In the genomic region with DNA sequence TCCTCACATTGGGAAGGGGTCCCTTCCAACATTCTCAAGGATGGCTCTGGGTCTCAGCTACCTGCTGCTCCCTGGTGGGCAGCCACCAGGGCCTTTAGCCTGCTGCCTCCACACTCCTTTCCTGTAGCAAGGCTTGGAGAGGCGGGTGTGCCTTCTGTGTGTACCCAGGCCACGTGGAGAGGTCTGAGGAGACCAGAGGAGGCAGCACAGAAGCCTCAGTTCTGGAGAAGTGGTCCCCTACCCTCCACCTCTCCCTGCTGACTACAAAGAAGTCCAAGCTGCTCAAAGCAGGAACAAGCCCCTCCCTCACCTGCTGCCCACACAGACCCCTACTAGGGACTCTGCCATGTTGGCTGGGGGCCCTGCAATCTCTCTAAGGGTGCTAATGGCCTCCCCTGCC, we compare ENCODE assay signal across 19 mouse cellular contexts. TPM values are rescaled to one million over a fixed set of nuclear protein-coding genes. Genes with fewer than 3 reads are reported as not detected.
DNase-seq lines count a peak whose midpoint lies in the region; ATAC-seq and TF ChIP-seq lines count a peak whose summit lies in the region.
"Had no signal": no experiment of that assay in that cellular context is flagged by ENCODE, and none has a peak within 500 bp of the region (broad histone marks: within the 10 kb centered on the region; RNA-seq: fewer than 3 reads in every experiment).

No protein-coding gene starts in this region.

- H3K36me3 ChIP-seq in intestine, postnatal 0 days (ENCODE audit: control insufficient read depth, insufficient read depth): peaks cover 11% of the 10 kb centered on the region; the same call in 1 of the 2 replicates
- H3K36me3 ChIP-seq in intestine, embryonic 16.5 days (ENCODE audit: control insufficient read depth, insufficient read depth, low read length): peaks cover 4% of the 10 kb centered on the region; the same call in 1 of the 2 replicates
- peaks cover 9% of the 10 kb centered on the region for H3K36me3 ChIP-seq in midbrain, embryonic 11.5 days (ENCODE audit: control insufficient read depth, insufficient read depth, low read length)
- H3K36me3 ChIP-seq in midbrain, embryonic 14.5 days (ENCODE audit: control insufficient read depth, insufficient read depth, low read length): peaks cover 13% of the 10 kb centered on the region

- no peak overlapping the region for H3K4me2 ChIP-seq in intestine, postnatal 0 days (replicated peaks; ENCODE audit: low read depth)
- no peak overlapping the region for H3K4me2 ChIP-seq in intestine, embryonic 16.5 days (ENCODE audit: low read depth, low read length)
- no peak overlapping the region for H3K4me2 ChIP-seq in midbrain, embryonic 11.5 days
- H3K4me2 ChIP-seq in midbrain, embryonic 14.5 days (ENCODE audit: low read length): no peak overlapping the region
- H3K4me2 ChIP-seq: hindbrain, embryonic 12.5 days; liver, embryonic 12.5 days had no signal

- H3K9me3 ChIP-seq in intestine, postnatal 0 days (ENCODE audit: control insufficient read depth): no peaks in the 10 kb centered on the region
- H3K9me3 ChIP-seq in intestine, embryonic 16.5 days (ENCODE audit: control insufficient read depth, low read length): no peaks in the 10 kb centered on the region
- no peaks in the 10 kb centered on the region for H3K9me3 ChIP-seq in midbrain, embryonic 11.5 days (ENCODE audit: control insufficient read depth, low read length)
- H3K9me3 ChIP-seq in midbrain, embryonic 14.5 days (ENCODE audit: control insufficient read depth, low read length): no peaks in the 10 kb centered on the region
- H3K9me3 ChIP-seq: heart, embryonic 15.5 days; hindbrain, embryonic 12.5 days; limb, embryonic 10.5 days; liver, embryonic 12.5 days had no signal

- TF ChIP-seq CTCF in intestine, postnatal 0 days (IDR thresholded peaks at IDR 0.05; ENCODE audit: low read depth): 0 out of 2 replicates have a peak, but pooled peaks have one; percentile 4

- peak; percentile 36 for DNase-seq in cerebellum, adult 9-11 months
- DNase-seq in cerebellum, adult 18-20 months: no peak
- DNase-seq in midbrain, embryonic 11.5 days (ENCODE audit: low spot score, missing footprints): peak; percentile 85
- DNase-seq in midbrain, embryonic 14.5 days: no peak
- DNase-seq in left cerebral cortex, adult 9 months (ENCODE audit: low spot score in 2 of 2): no peak
- DNase-seq in thymus, postnatal 10 days (ENCODE audit: low spot score in 2 of 2): no peak
- DNase-seq: adrenal gland, postnatal 25 days; cerebellum, postnatal 25 days; gastrocnemius, postnatal 14 days; kidney, adult 11 months; kidney, postnatal 4 days; thymus, postnatal 36 days had no signal

- H3K4me1 ChIP-seq in intestine, postnatal 0 days (replicated peaks; ENCODE audit: control insufficient read depth, insufficient read depth, low read length): no peaks in the 10 kb centered on the region
- peaks cover 10% of the 10 kb centered on the region; the same call in 1 of the 2 replicates for H3K4me1 ChIP-seq in intestine, embryonic 16.5 days (ENCODE audit: control insufficient read depth, insufficient read depth, low read length)
- H3K4me1 ChIP-seq in midbrain, embryonic 11.5 days (ENCODE audit: control insufficient read depth, insufficient read depth, low read length): peaks cover 19% of the 10 kb centered on the region
- H3K4me1 ChIP-seq in midbrain, embryonic 14.5 days (ENCODE audit: control insufficient read depth, insufficient read depth, low read length): peaks cover 28% of the 10 kb centered on the region

- 16% methylated on average over 2 of the region's 2 CpGs for WGBS in intestine, postnatal 0 days
- 34% methylated on average over 2 of the region's 2 CpGs for WGBS in intestine, embryonic 16.5 days
- 25% methylated on average over 2 of the region's 2 CpGs for WGBS in midbrain, embryonic 11.5 days
- WGBS in midbrain, embryonic 14.5 days: 27% methylated on average over 2 of the region's 2 CpGs

- no peak overlapping the region for H3K4me3 ChIP-seq in intestine, postnatal 0 days (ENCODE audit: low read depth, low read length)
- H3K4me3 ChIP-seq in intestine, embryonic 16.5 days (ENCODE audit: low read length): no peak overlapping the region
- H3K4me3 ChIP-seq in midbrain, embryonic 11.5 days (ENCODE audit: low read depth, low read length): no peak overlapping the region
- no peak overlapping the region for H3K4me3 ChIP-seq in midbrain, embryonic 14.5 days (replicated peaks; ENCODE audit: low read depth, low read length)
- H3K4me3 ChIP-seq: heart, embryonic 15.5 days; hindbrain, embryonic 12.5 days; limb, embryonic 10.5 days; liver, embryonic 12.5 days had no signal

- H3K9ac ChIP-seq in intestine, postnatal 0 days (ENCODE audit: low read depth, low read length): no peak overlapping the region
- no peak overlapping the region for H3K9ac ChIP-seq in intestine, embryonic 16.5 days (ENCODE audit: low read depth, low read length)
- H3K9ac ChIP-seq in midbrain, embryonic 11.5 days (ENCODE audit: low read length): no peak overlapping the region
- no peak overlapping the region for H3K9ac ChIP-seq in midbrain, embryonic 14.5 days (replicated peaks; ENCODE audit: low read length)
- H3K9ac ChIP-seq: heart, embryonic 15.5 days; liver, embryonic 12.5 days had no signal

- H3K27ac ChIP-seq in intestine, postnatal 0 days (ENCODE audit: low read depth, low read length): no peak overlapping the region
- H3K27ac ChIP-seq in intestine, embryonic 16.5 days (ENCODE audit: low read length): no peak overlapping the region
- no peak overlapping the region for H3K27ac ChIP-seq in midbrain, embryonic 11.5 days (ENCODE audit: low read depth, low read length)
- no peak overlapping the region for H3K27ac ChIP-seq in midbrain, embryonic 14.5 days (replicated peaks; ENCODE audit: low read depth, low read length)
- H3K27ac ChIP-seq: hindbrain, embryonic 12.5 days; limb, embryonic 10.5 days; liver, embryonic 12.5 days; macrophage had no signal

- H3K27me3 ChIP-seq in intestine, postnatal 0 days (replicated peaks; ENCODE audit: control insufficient read depth, insufficient read depth, low read length): 0 out of 2 replicates have a peak, but pooled peaks cover 4% of the 10 kb centered on the region
- no peaks in the 10 kb centered on the region for H3K27me3 ChIP-seq in intestine, embryonic 16.5 days (replicated peaks; ENCODE audit: control insufficient read depth, insufficient read depth, low read length)
- no peaks in the 10 kb centered on the region for H3K27me3 ChIP-seq in midbrain, embryonic 11.5 days (ENCODE audit: control insufficient read depth, insufficient read depth, low read length)
- H3K27me3 ChIP-seq in midbrain, embryonic 14.5 days (ENCODE audit: control insufficient read depth, insufficient read depth, low read length): no peaks in the 10 kb centered on the region
- H3K27me3 ChIP-seq: hindbrain, embryonic 12.5 days had no signal

- no peak for ATAC-seq in intestine, postnatal 0 days
- ATAC-seq in intestine, embryonic 16.5 days: no peak
- no peak; the same call in 1 of the 2 replicates for ATAC-seq in midbrain, embryonic 11.5 days (ENCODE audit: low FRiP score)
- ATAC-seq in midbrain, embryonic 14.5 days (ENCODE audit: low FRiP score, low TSS enrichment): no peak; the same call in 1 of the 2 replicates

RNA-seq across cellular contexts. Expression of gene Dbn1, which starts 6.3 kb away (rescaled TPM):
- 31.3 and 34.8 TPM in 2 replicates for polyA plus RNA-seq in intestine, postnatal 0 days (2015; fragmentation: Nextera tagmentation; extraction: Ambion mirVana)
- polyA plus RNA-seq in intestine, embryonic 16.5 days (2015; fragmentation: Nextera tagmentation; extraction: Ambion mirVana): 88.4 and 91.2 TPM in 2 replicates
- 292 and 294 TPM in 2 replicates for polyA plus RNA-seq in midbrain, embryonic 11.5 days (2014; fragmentation: Nextera tagmentation; extraction: Ambion mirVana)
- polyA plus RNA-seq in midbrain, embryonic 14.5 days (2014; fragmentation: Nextera tagmentation; extraction: Ambion mirVana): 509 and 557 TPM in 2 replicates
- polyA plus RNA-seq: macrophage had no signal

RNA-seq across cellular contexts. Expression of gene Pdlim7, which starts 19.2 kb away (rescaled TPM):
- polyA plus RNA-seq in intestine, postnatal 0 days (2015; fragmentation: Nextera tagmentation; extraction: Ambion mirVana): 131 and 142 TPM in 2 replicates
- polyA plus RNA-seq in intestine, embryonic 16.5 days (2015; fragmentation: Nextera tagmentation; extraction: Ambion mirVana): 189 and 200 TPM in 2 replicates
- 129 and 140 TPM in 2 replicates for polyA plus RNA-seq in midbrain, embryonic 11.5 days (2014; fragmentation: Nextera tagmentation; extraction: Ambion mirVana)
- polyA plus RNA-seq in midbrain, embryonic 14.5 days (2014; fragmentation: Nextera tagmentation; extraction: Ambion mirVana): 126 and 154 TPM in 2 replicates

RNA-seq across cellular contexts. Expression of gene Prr7, which starts 30.2 kb away (rescaled TPM):
- polyA plus RNA-seq in intestine, postnatal 0 days (2015; fragmentation: Nextera tagmentation; extraction: Ambion mirVana): 0.14 and 0.27 TPM in 2 replicates
- polyA plus RNA-seq in intestine, embryonic 16.5 days (2015; fragmentation: Nextera tagmentation; extraction: Ambion mirVana): 0.10 and 0.18 TPM in 2 replicates
- 2.8 and 3.0 TPM in 2 replicates for polyA plus RNA-seq in midbrain, embryonic 11.5 days (2014; fragmentation: Nextera tagmentation; extraction: Ambion mirVana)
- 7.0 and 34.3 TPM in 2 replicates for polyA plus RNA-seq in midbrain, embryonic 14.5 days (2014; fragmentation: Nextera tagmentation; extraction: Ambion mirVana)
- polyA plus RNA-seq: liver, embryonic 12.5 days; macrophage had no signal

RNA-seq across cellular contexts. Expression of gene Dok3, which starts 34.8 kb away (rescaled TPM):
- 1.5 and 1.6 TPM in 2 replicates for polyA plus RNA-seq in intestine, postnatal 0 days (2015; fragmentation: Nextera tagmentation; extraction: Ambion mirVana)
- 2.7 and 3.0 TPM in 2 replicates for polyA plus RNA-seq in intestine, embryonic 16.5 days (2015; fragmentation: Nextera tagmentation; extraction: Ambion mirVana)
- polyA plus RNA-seq in midbrain, embryonic 11.5 days (2014; fragmentation: Nextera tagmentation; extraction: Ambion mirVana): 1.9 TPM in 2 replicates
- polyA plus RNA-seq in midbrain, embryonic 14.5 days (2014; fragmentation: Nextera tagmentation; extraction: Ambion mirVana): 3.4 and 4.0 TPM in 2 replicates

RNA-seq across cellular contexts. Expression of gene Ddx41, which starts 42.2 kb away (rescaled TPM):
- polyA plus RNA-seq in intestine, postnatal 0 days (2015; fragmentation: Nextera tagmentation; extraction: Ambion mirVana): 23.2 and 25.8 TPM in 2 replicates
- 50.5 and 54.8 TPM in 2 replicates for polyA plus RNA-seq in intestine, embryonic 16.5 days (2015; fragmentation: Nextera tagmentation; extraction: Ambion mirVana)
- 66.7 and 73.8 TPM in 2 replicates for polyA plus RNA-seq in midbrain, embryonic 11.5 days (2014; fragmentation: Nextera tagmentation; extraction: Ambion mirVana)
- polyA plus RNA-seq in midbrain, embryonic 14.5 days (2014; fragmentation: Nextera tagmentation; extraction: Ambion mirVana): 56.2 and 57.6 TPM in 2 replicates

Comparison
In these comparisons a context has a peak if more than half of its experiments do, and no peak if none do; other contexts are left out.
1. DNase-seq: peak in cerebellum, adult 9-11 months (single experiment) and midbrain, embryonic 11.5 days (single experiment); none in cerebellum, adult 18-20 months (0 of 2), midbrain, embryonic 14.5 days (single experiment), left cerebral cortex, adult 9 months (0 of 2) and thymus, postnatal 10 days (0 of 2).